Mouse (Mus musculus): ENCODE measurements around the gene Prrc2c. TPM values are rescaled to one million over a fixed set of nuclear protein-coding genes. Genes with fewer than 3 reads are reported as not detected.

The Prrc2c gene
- polyA plus RNA-seq, 1 experiment from 2014 or later: 107 TPM

GRCm38 (mm10) chr1:162771617-162772360 is 31.4 kb upstream of the Prrc2c start:
- DNase-seq (ENCODE audit: low spot score) (no peak), ATAC-seq (replicated peaks; ENCODE audit: low FRiP score, low read depth) (no peak)
- Histone ChIP-seq H3K36me3 (ENCODE audit: insufficient read depth, low read length) (no peaks in the 10 kb centered on the region), H3K4me2 (ENCODE audit: low read length) (no peak overlapping the region), H3K27ac (no peak overlapping the region), H3K4me1 (replicated peaks; ENCODE audit: insufficient read depth, low read length) (no peaks in the 10 kb centered on the region), H3K27me3 (ENCODE audit: insufficient read depth, low read length) (no peaks in the 10 kb centered on the region), H3K4me3 (replicated peaks; ENCODE audit: low read depth, low read length) (no peak overlapping the region), H3K9me3 (replicated peaks; ENCODE audit: low read length) (no peaks in the 10 kb centered on the region), H3K9ac (ENCODE audit: low read depth, low read length) (no peak overlapping the region)
- TF ChIP-seq CTCF (IDR thresholded peaks at IDR 0.05; ENCODE audit: low read depth): no peak
- 79% methylated on average over 4 of the region's 4 CpGs for WGBS

GRCm38 (mm10) chr1:162752009-162752408 is 11.7 kb upstream of the Prrc2c start:
- no peak for TF ChIP-seq CTCF (IDR thresholded peaks at IDR 0.05; ENCODE audit: low read depth)
- ATAC-seq (replicated peaks; ENCODE audit: low FRiP score, low read depth): no peak

GRCm38 (mm10) chr1:162749607-162750006 is 9.3 kb upstream of the Prrc2c start:
- Histone ChIP-seq H3K27ac (no peak overlapping the region), H3K4me1 (replicated peaks; ENCODE audit: insufficient read depth, low read length) (no peaks in the 10 kb centered on the region), H3K4me3 (replicated peaks; ENCODE audit: low read depth, low read length) (no peak overlapping the region), H3K36me3 (ENCODE audit: insufficient read depth, low read length) (no peaks in the 10 kb centered on the region), H3K9me3 (replicated peaks; ENCODE audit: low read length) (no peaks in the 10 kb centered on the region), H3K9ac (ENCODE audit: low read depth, low read length) (no peak overlapping the region), H3K27me3 (ENCODE audit: insufficient read depth, low read length) (no peaks in the 10 kb centered on the region), H3K4me2 (ENCODE audit: low read length) (no peak overlapping the region)
- DNase-seq (ENCODE audit: low spot score) (no peak), ATAC-seq (replicated peaks; ENCODE audit: low FRiP score, low read depth) (no peak)
- 60% methylated on average over 7 of the region's 7 CpGs for WGBS
- no peak for TF ChIP-seq CTCF (IDR thresholded peaks at IDR 0.05; ENCODE audit: low read depth)

More at GRCm38 (mm10) chr1:162752009-162752408, 11.7 kb upstream of the Prrc2c start:
- no peak overlapping the region for H3K4me3 ChIP-seq (replicated peaks; ENCODE audit: low read depth, low read length)
- DNase-seq (ENCODE audit: low spot score): no peak
- no peak overlapping the region for H3K27ac ChIP-seq
- no peak overlapping the region for H3K4me2 ChIP-seq (ENCODE audit: low read length)
- H3K36me3 ChIP-seq (ENCODE audit: insufficient read depth, low read length): no peaks in the 10 kb centered on the region
- H3K27me3 ChIP-seq (ENCODE audit: insufficient read depth, low read length): no peaks in the 10 kb centered on the region
- no peaks in the 10 kb centered on the region for H3K9me3 ChIP-seq (replicated peaks; ENCODE audit: low read length)
- no peak overlapping the region for H3K9ac ChIP-seq (ENCODE audit: low read depth, low read length)
- WGBS: 75% methylated on average over 6 of the region's 6 CpGs
- no peaks in the 10 kb centered on the region for H3K4me1 ChIP-seq (replicated peaks; ENCODE audit: insufficient read depth, low read length)

- Histone ChIP-seq H3K36me3 (ENCODE audit: insufficient read depth, low read length) (no peaks in the 10 kb centered on the region), H3K27me3 (ENCODE audit: insufficient read depth, low read length) (no peaks in the 10 kb centered on the region), H3K9ac (ENCODE audit: low read depth, low read length) (no peak overlapping the region), H3K4me3 (replicated peaks; ENCODE audit: low read depth, low read length) (no peak overlapping the region), H3K27ac (no peak overlapping the region), H3K4me2 (ENCODE audit: low read length) (no peak overlapping the region), H3K9me3 (replicated peaks; ENCODE audit: low read length) (no peaks in the 10 kb centered on the region), H3K4me1 (replicated peaks; ENCODE audit: insufficient read depth, low read length) (no peaks in the 10 kb centered on the region)
- no peak for DNase-seq (ENCODE audit: low spot score)
- WGBS: 85% methylated on average over 5 of the region's 5 CpGs
- ATAC-seq (replicated peaks; ENCODE audit: low FRiP score, low read depth): no peak
- no peak for TF ChIP-seq CTCF (IDR thresholded peaks at IDR 0.05; ENCODE audit: low read depth)
Observed at GRCm38 (mm10) chr1:162748761-162749160, 8.4 kb upstream of the Prrc2c start.

- H3K27ac ChIP-seq: peak overlapping the region; percentile 99
- under 1% methylated on average over 52 of the region's 58 CpGs for WGBS
- peak overlapping the region; percentile 63 for H3K4me2 ChIP-seq (ENCODE audit: low read length)
- DNase-seq (ENCODE audit: low spot score) (peak; percentile 44), ATAC-seq (replicated peaks; ENCODE audit: low FRiP score, low read depth) (peak; percentile 87)
- H3K9me3 ChIP-seq (replicated peaks; ENCODE audit: low read length): no peaks in the 10 kb centered on the region
- no peaks in the 10 kb centered on the region for H3K36me3 ChIP-seq (ENCODE audit: insufficient read depth, low read length)
- TF ChIP-seq CTCF (IDR thresholded peaks at IDR 0.05; ENCODE audit: low read depth): no peak
- no peaks in the 10 kb centered on the region for H3K27me3 ChIP-seq (ENCODE audit: insufficient read depth, low read length)
- peak overlapping the region; percentile 76 for H3K4me3 ChIP-seq (replicated peaks; ENCODE audit: low read depth, low read length)
- H3K4me1 ChIP-seq (replicated peaks; ENCODE audit: insufficient read depth, low read length): 0 out of 2 replicates have a peak, but pooled peaks cover 7% of the 10 kb centered on the region
- H3K9ac ChIP-seq (ENCODE audit: low read depth, low read length): peak overlapping the region; percentile 95
Observed at GRCm38 (mm10) chr1:162739831-162740394, 443 bp downstream of the Prrc2c start.

GRCm38 (mm10) chr1:162739406-162739805 is 950 bp downstream of the Prrc2c start:
- no peaks in the 10 kb centered on the region for H3K9me3 ChIP-seq (replicated peaks; ENCODE audit: low read length)
- H3K4me2 ChIP-seq (ENCODE audit: low read length): peak overlapping the region; percentile 63
- TF ChIP-seq CTCF (IDR thresholded peaks at IDR 0.05; ENCODE audit: low read depth): no peak
- peak overlapping the region; percentile 76 for H3K4me3 ChIP-seq (replicated peaks; ENCODE audit: low read depth, low read length)
- WGBS: under 1% methylated on average over 10 of the region's 10 CpGs
- ATAC-seq (replicated peaks; ENCODE audit: low FRiP score, low read depth): no peak
- H3K27ac ChIP-seq: peak overlapping the region; percentile 99
- H3K27me3 ChIP-seq (ENCODE audit: insufficient read depth, low read length): no peaks in the 10 kb centered on the region
- peak overlapping the region; percentile 95 for H3K9ac ChIP-seq (ENCODE audit: low read depth, low read length)
- H3K36me3 ChIP-seq (ENCODE audit: insufficient read depth, low read length): 0 out of 2 replicates have a peak, but pooled peaks cover 2% of the 10 kb centered on the region
- DNase-seq (ENCODE audit: low spot score): peak; percentile 83
- H3K4me1 ChIP-seq (replicated peaks; ENCODE audit: insufficient read depth, low read length): 0 out of 2 replicates have a peak, but pooled peaks cover 7% of the 10 kb centered on the region

Data from kidney, postnatal 0 days (tissue).